Mouse (Mus musculus): ENCODE results near the gene Rnf31. TPM values are rescaled to one million over a fixed set of nuclear protein-coding genes. Genes with fewer than 3 reads are reported as not detected.
A peak's percentile ranks its signal among the peaks of the same experiment; 100 is the strongest.

Rnf31 gene
- polyA plus RNA-seq, 1 experiment from 2014 or later = 22.5 TPM

DNA sequence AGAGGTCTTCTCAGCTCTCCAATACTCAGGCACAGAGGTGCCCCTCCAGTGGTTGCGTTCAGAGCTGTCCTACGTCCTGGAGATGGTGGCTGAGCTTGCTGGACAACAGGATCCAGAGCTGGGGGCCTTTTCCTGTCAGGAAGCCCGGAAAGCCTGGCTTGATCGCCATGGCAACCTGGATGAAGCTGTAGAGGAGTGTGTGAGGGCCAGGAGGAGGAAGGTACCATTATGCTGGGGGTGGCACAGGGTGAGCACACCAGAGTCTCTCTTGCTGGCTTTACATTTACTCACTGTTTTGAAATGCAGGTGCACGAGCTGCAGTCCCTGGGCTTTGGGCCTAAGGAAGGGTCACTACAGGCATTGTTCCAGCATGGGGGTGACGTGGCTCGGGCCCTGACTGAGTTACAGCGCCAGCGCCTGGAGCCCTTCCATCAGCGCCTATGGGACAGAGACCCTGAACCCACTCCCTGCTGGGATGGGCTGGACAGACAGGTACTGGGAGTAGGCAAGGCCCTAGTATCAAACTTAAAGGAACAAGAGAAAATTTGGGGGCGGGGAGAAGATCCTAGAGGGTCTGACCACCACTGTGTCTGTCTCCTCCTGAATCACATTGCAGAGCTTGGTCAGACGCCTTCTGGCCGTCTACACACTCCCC lies 4.7 kb downstream of the Rnf31 start:
- H3K27ac ChIP-seq (ENCODE audit: low read length) = no peak overlapping the region
- no peak for ATAC-seq
- H3K4me3 ChIP-seq (replicated peaks; ENCODE audit: low read length) = no peak overlapping the region
- H3K4me2 ChIP-seq (ENCODE audit: low read length) = no peak overlapping the region
- H3K9me3 ChIP-seq (ENCODE audit: control insufficient read depth, low read length) = no peaks in the 10 kb centered on the region
- 80% methylated on average over 13 of the region's 13 CpGs for WGBS
- H3K9ac ChIP-seq (replicated peaks; ENCODE audit: low read depth, low read length) = no peak overlapping the region
- peaks cover 19% of the 10 kb centered on the region for H3K4me1 ChIP-seq (replicated peaks; ENCODE audit: control insufficient read depth, insufficient read depth, low read length)
- peaks cover 31% of the 10 kb centered on the region for H3K36me3 ChIP-seq (ENCODE audit: control insufficient read depth, insufficient read depth)
- no peaks in the 10 kb centered on the region for H3K27me3 ChIP-seq (replicated peaks; ENCODE audit: control insufficient read depth, insufficient read depth, low read length)

DNA sequence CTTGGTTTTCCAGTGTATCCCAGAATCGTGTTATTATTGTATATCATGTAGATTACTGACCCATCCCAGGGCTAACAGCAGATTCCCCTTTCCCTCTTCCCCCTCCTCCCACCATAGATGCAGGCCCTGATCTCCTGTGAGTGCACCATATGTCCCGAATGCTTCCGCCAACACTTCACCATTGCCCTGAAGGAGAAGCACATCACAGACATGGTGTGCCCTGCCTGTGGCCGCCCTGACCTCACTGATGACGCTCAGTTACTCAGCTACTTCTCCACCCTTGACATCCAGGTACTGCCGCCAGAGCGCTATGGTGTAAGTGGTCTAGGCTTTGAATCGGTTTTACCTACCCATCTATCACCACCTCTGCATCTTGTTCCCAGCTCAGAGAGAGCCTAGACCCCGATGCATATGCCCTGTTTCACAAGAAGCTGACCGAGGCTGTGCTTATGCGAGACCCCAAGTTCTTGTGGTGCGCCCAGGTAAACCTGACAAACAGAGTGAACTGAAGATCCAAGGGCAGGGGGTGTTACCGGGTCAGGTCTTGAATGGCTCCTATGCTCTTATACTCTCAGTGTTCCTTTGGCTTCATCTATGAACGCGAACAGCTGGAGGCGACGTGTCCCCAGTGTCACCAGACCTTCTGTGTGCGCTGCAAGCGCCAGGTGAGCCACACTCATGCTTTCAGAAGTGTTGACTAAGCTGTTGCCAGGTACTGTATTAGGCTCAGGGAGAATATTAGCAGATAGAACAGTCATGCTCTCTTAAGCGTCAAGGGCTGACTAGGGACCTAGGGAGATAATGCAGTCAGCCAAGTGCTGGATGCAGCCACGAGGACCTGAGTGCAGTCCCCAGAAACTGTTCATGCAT lies 7.2 kb downstream of the Rnf31 start:
- no peak overlapping the region for H3K4me2 ChIP-seq (ENCODE audit: low read length)
- H3K27me3 ChIP-seq (replicated peaks; ENCODE audit: control insufficient read depth, insufficient read depth, low read length) = no peaks in the 10 kb centered on the region
- no peaks in the 10 kb centered on the region for H3K9me3 ChIP-seq (ENCODE audit: control insufficient read depth, low read length)
- H3K4me1 ChIP-seq (replicated peaks; ENCODE audit: control insufficient read depth, insufficient read depth, low read length) = peaks cover under 1% of the 10 kb centered on the region; the same call in 1 of the 2 replicates
- 95% methylated on average over 21 of the region's 21 CpGs for WGBS
- no peak overlapping the region for H3K9ac ChIP-seq (replicated peaks; ENCODE audit: low read depth, low read length)
- no peak for ATAC-seq
- peaks cover 38% of the 10 kb centered on the region for H3K36me3 ChIP-seq (ENCODE audit: control insufficient read depth, insufficient read depth)
- no peak overlapping the region for H3K27ac ChIP-seq (ENCODE audit: low read length)
- no peak overlapping the region for H3K4me3 ChIP-seq (replicated peaks; ENCODE audit: low read length)

DNA sequence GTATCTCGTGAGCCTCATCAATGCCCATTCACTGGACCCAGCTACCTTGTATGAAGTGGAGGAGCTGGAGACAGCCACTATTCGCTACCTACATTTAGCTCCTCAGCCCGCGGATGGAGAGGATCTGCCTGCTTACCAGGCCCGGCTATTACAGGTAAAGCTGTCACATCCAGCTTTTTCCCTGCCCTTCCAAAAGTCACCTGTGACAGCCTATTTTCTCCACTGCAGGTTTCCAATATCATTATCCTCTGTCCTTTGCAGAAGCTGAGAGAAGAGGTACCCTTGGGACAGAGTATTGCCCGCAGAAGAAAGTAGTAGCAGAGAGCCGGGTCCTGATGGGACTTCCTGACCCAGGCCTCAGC lies 11.7 kb downstream of the Rnf31 start, which contains the start of gene Irf9:
Gene Irf9 (plus strand): TSS at position 301 of the 362 bp plus-strand sequence.
- no peak for ATAC-seq
- 91% methylated on average over 7 of the region's 7 CpGs for WGBS
- H3K4me3 ChIP-seq (replicated peaks; ENCODE audit: low read length) = peak within 1 kb of the TSS; percentile 28

DNA sequence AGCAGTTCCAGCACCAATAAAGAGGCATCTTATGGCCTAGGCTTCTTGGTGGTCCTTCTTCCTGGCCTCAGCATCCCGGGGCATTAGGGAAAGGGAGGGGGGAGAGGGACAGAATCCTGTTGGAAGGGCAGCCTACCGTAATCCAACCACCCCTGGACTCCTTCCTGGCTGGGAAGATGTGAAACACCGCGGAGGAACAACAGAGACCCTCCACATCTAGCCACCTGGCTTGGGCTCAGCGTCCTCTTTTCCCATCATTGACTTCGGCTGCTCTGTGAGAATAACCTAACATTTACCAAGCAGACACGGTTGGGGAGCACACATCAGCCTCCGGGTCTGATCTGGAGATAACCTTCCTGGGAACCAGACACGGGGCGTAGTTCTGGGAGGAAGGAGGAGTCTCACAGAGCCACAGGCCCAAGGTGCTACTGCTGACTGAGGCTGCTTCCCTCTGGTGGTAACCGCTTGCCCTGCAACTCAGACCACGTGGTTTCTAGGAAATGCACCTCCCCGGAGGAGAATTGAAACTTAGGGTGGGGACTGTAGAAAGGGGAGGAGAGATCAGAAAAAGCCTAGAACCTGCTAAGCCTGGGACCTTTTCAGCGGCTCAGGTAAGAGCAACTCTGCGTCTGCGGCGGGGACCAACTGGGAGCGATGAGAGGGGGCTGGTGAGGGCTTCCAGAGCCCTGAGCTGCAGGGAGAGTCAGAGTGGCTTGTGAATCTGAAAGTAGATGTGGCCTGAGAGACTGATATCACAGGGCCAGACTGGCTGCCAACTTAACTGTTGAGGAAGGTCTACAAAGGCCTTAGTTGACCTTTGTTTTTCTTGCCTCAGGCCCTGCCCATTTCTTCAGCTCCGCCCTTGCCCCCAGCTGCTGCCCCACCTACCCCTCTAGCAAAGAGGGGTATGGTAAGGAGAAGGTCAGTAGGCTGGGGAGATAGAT lies 12.4 kb downstream of the Rnf31 start:
- peaks cover 25% of the 10 kb centered on the region for H3K36me3 ChIP-seq (ENCODE audit: control insufficient read depth, insufficient read depth)
- H3K27ac ChIP-seq (ENCODE audit: low read length) = no peak overlapping the region; the same call in 1 of the 2 replicates
- ATAC-seq = peak; percentile 90
- H3K9ac ChIP-seq (replicated peaks; ENCODE audit: low read depth, low read length) = peak overlapping the region; percentile 27; the same call in 1 of the 2 replicates
- no peaks in the 10 kb centered on the region for H3K27me3 ChIP-seq (replicated peaks; ENCODE audit: control insufficient read depth, insufficient read depth, low read length)
- H3K9me3 ChIP-seq (ENCODE audit: control insufficient read depth, low read length) = no peaks in the 10 kb centered on the region
- peaks cover 4% of the 10 kb centered on the region for H3K4me1 ChIP-seq (replicated peaks; ENCODE audit: control insufficient read depth, insufficient read depth, low read length)
- peak overlapping the region; percentile 46 for H3K4me2 ChIP-seq (ENCODE audit: low read length)
- 20% methylated on average over 19 of the region's 19 CpGs for WGBS
- peak overlapping the region; percentile 28 for H3K4me3 ChIP-seq (replicated peaks; ENCODE audit: low read length)

More for the DNA sequence above, 11.7 kb downstream of the Rnf31 start, which contains the start of gene Irf9:
- Histone ChIP-seq H3K9ac (replicated peaks; ENCODE audit: low read depth, low read length) (peak within 1 kb of the TSS; percentile 27; the same call in 1 of the 2 replicates), H3K9me3 (ENCODE audit: control insufficient read depth, low read length) (no peaks in the 10 kb centered on the region), H3K4me2 (ENCODE audit: low read length) (peak within 1 kb of the TSS; percentile 46), H3K36me3 (ENCODE audit: control insufficient read depth, insufficient read depth) (peaks cover 23% of the 10 kb centered on the region), H3K27ac (ENCODE audit: low read length) (no peak within 1 kb of the TSS; the same call in 1 of the 2 replicates), H3K27me3 (replicated peaks; ENCODE audit: control insufficient read depth, insufficient read depth, low read length) (no peaks in the 10 kb centered on the region), H3K4me1 (replicated peaks; ENCODE audit: control insufficient read depth, insufficient read depth, low read length) (peaks cover 4% of the 10 kb centered on the region)

DNA sequence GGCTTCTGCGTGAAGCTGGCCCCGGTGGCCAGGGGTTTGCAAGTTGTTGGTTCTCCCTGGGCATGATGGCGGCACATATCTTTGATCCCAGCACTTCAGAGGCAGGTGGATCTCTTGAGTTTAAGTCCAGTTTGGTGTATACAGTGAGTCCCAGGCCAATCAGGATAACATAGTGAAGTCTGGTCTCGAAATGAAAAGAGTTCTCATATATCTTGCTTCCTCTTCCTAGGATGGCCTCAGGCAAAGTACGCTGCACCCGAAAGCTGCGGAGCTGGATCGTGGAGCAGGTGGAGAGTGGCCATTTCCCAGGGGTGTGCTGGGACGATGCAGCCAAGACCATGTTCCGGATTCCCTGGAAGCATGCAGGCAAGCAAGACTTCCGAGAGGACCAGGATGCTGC lies 13.3 kb downstream of the Rnf31 start:
- Histone ChIP-seq H3K4me1 (replicated peaks; ENCODE audit: control insufficient read depth, insufficient read depth, low read length) (peaks cover 4% of the 10 kb centered on the region), H3K4me3 (replicated peaks; ENCODE audit: low read length) (no peak overlapping the region), H3K27me3 (replicated peaks; ENCODE audit: control insufficient read depth, insufficient read depth, low read length) (no peaks in the 10 kb centered on the region), H3K27ac (ENCODE audit: low read length) (no peak overlapping the region), H3K36me3 (ENCODE audit: control insufficient read depth, insufficient read depth) (peaks cover 23% of the 10 kb centered on the region), H3K4me2 (ENCODE audit: low read length) (no peak overlapping the region), H3K9ac (replicated peaks; ENCODE audit: low read depth, low read length) (no peak overlapping the region), H3K9me3 (ENCODE audit: control insufficient read depth, low read length) (no peaks in the 10 kb centered on the region)
- 95% methylated on average over 11 of the region's 11 CpGs for WGBS
- ATAC-seq = no peak

DNA sequence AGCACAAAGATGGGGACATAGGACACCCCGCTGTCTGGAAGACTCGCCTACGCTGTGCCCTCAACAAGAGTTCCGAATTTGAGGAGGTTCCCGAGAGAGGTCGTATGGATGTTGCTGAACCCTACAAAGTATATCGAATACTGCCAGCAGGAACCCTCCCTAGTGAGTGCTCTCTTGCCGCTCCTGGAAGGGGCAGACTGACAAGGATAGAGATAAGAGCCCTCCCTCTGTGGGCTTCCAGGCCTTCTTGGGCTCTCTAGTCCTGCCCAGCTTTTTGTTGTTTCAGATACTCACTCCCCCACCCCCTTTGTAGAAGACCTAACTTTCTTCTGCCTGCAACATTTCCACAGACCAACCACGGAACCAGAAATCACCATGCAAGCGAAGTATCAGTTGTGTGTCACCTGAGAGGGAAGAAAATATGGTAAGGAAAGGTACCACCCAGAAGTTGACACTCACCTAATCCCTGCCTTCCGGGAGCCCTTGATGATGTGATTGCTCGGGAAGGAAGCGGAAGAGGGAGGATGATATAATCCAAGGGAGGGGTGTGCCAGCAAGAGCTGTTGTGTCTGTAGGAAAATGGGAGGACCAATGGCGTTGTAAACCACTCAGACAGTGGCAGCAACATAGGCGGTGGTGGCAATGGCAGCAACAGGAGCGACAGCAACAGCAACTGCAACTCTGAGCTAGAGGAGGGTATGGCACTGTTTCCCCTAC lies 14.4 kb downstream of the Rnf31 start:
- H3K4me3 ChIP-seq (replicated peaks; ENCODE audit: low read length) = no peak overlapping the region
- no peak overlapping the region for H3K4me2 ChIP-seq (ENCODE audit: low read length)
- H3K4me1 ChIP-seq (replicated peaks; ENCODE audit: control insufficient read depth, insufficient read depth, low read length) = peaks cover 4% of the 10 kb centered on the region
- ATAC-seq = no peak
- WGBS = 94% methylated on average over 16 of the region's 16 CpGs
- H3K36me3 ChIP-seq (ENCODE audit: control insufficient read depth, insufficient read depth) = peaks cover 18% of the 10 kb centered on the region
- no peak overlapping the region for H3K9ac ChIP-seq (replicated peaks; ENCODE audit: low read depth, low read length)
- no peak overlapping the region for H3K27ac ChIP-seq (ENCODE audit: low read length)
- no peaks in the 10 kb centered on the region for H3K9me3 ChIP-seq (ENCODE audit: control insufficient read depth, low read length)
- no peaks in the 10 kb centered on the region for H3K27me3 ChIP-seq (replicated peaks; ENCODE audit: control insufficient read depth, insufficient read depth, low read length)

DNA sequence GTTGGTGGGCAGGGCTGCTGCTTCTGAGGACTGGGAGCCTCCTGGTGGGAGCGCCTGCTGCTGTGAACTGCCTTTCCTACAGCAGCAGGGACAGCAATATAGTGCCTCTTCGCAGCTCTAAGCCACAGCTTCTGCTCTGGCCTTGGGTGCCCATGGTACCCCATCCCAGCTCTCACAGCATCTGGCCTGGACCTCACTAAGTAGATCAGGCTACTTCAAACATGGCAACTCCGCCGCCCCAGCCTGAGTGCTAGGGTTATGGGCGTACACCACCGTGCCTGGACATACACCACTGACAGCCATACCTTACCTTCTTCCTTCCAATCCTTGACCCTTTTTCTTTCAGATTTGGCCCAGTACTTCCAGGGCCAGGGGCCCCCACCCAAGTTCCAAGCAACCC lies 16.8 kb downstream of the Rnf31 start:
- no peaks in the 10 kb centered on the region for H3K27me3 ChIP-seq (replicated peaks; ENCODE audit: control insufficient read depth, insufficient read depth, low read length)
- H3K4me3 ChIP-seq (replicated peaks; ENCODE audit: low read length) = no peak overlapping the region
- no peak overlapping the region for H3K4me2 ChIP-seq (ENCODE audit: low read length)
- no peak overlapping the region for H3K9ac ChIP-seq (replicated peaks; ENCODE audit: low read depth, low read length)
- peaks cover 11% of the 10 kb centered on the region; the same call in 1 of the 2 replicates for H3K36me3 ChIP-seq (ENCODE audit: control insufficient read depth, insufficient read depth)
- H3K4me1 ChIP-seq (replicated peaks; ENCODE audit: control insufficient read depth, insufficient read depth, low read length) = peaks cover 4% of the 10 kb centered on the region
- 97% methylated on average over 6 of the region's 6 CpGs for WGBS
- ATAC-seq = no peak
- no peak overlapping the region for H3K27ac ChIP-seq (ENCODE audit: low read length)
- no peaks in the 10 kb centered on the region for H3K9me3 ChIP-seq (ENCODE audit: control insufficient read depth, low read length)

DNA sequence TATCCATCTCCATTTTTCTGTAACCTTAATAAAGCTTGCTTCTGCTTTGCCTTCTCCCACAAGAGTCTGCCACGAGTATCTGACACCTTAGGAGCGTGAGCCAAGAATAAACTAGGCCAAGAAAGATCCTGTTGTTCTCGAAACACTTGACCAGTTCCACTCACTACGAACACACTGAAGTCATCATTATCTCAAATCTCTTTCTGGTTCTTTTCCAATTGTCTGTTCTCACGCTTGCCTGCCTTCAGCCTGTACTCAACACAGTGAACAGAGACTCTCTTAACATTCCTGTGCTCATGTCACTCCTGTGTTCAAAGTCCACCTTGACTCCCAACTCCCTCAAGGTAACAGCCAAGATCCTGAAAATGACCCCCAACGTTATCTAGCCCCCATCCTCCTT lies 21.8 kb downstream of the Rnf31 start:
- H3K9me3 ChIP-seq (ENCODE audit: control insufficient read depth, low read length) = no peaks in the 10 kb centered on the region
- H3K27me3 ChIP-seq (replicated peaks; ENCODE audit: control insufficient read depth, insufficient read depth, low read length) = no peaks in the 10 kb centered on the region
- peaks cover 8% of the 10 kb centered on the region; the same call in 1 of the 2 replicates for H3K36me3 ChIP-seq (ENCODE audit: control insufficient read depth, insufficient read depth)
- H3K27ac ChIP-seq (ENCODE audit: low read length) = no peak overlapping the region
- no peak for ATAC-seq
- H3K9ac ChIP-seq (replicated peaks; ENCODE audit: low read depth, low read length) = no peak overlapping the region
- no peak overlapping the region for H3K4me3 ChIP-seq (replicated peaks; ENCODE audit: low read length)
- WGBS = 59% methylated on average over 6 of the region's 6 CpGs
- no peak overlapping the region for H3K4me2 ChIP-seq (ENCODE audit: low read length)
- H3K4me1 ChIP-seq (replicated peaks; ENCODE audit: control insufficient read depth, insufficient read depth, low read length) = no peaks in the 10 kb centered on the region
